9 mouse cellular contexts compared by ENCODE assay signal in the genomic region with DNA sequence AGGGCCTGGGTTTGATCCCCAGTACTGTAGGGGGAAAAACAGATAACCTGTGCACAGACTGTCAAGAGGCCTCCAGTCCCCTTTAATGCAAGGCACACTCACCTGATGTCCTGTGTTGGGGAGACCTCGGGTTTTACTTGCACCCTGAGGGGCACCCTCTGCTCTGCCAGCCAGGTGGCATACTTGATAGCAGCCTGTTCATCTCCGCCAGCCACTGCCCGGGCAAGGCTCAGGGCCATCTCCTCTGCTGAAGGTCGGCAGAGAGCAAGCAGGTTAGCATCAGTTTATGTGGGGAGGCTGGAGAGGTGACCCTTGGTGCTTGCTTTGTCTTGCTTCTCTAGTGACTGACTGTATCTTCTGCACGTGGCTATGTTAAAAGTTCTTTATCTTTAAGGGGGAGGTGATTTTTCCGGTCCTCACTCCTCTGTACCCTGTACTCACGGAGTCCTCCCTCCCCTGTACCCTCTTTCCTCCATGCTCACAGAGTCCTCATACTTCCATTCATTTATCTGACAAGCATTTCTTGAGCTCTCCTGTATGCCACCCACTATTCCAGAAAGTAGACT. TPM values are rescaled to one million over a fixed set of nuclear protein-coding genes. Genes with fewer than 3 reads are reported as not detected.
DNase-seq lines count a peak whose midpoint lies in the region; ATAC-seq and TF ChIP-seq lines count a peak whose summit lies in the region.
"Had no signal": no experiment of that assay in that cellular context is flagged by ENCODE, and none has a peak within 500 bp of the region (broad histone marks: within the 10 kb centered on the region; RNA-seq: fewer than 3 reads in every experiment).

No protein-coding gene starts in this region.

- peak overlapping the region; percentile 28 for H3K4me3 ChIP-seq in thymus, adult 2 months (ENCODE audit: control insufficient read depth, insufficient read depth, low read length)
- peak overlapping the region; percentile 93 for H3K4me3 ChIP-seq in limb, embryonic 15.5 days
- peak overlapping the region; percentile 76 for H3K4me3 ChIP-seq in stomach, embryonic 15.5 days (replicated peaks)

- TF ChIP-seq POLR2A in thymus, adult 2 months (IDR thresholded peaks at IDR 0.05; ENCODE audit: control insufficient read depth, extremely low read depth, insufficient read depth, low read length, poor library complexity), result no peak

- H3K4me1 ChIP-seq in thymus, adult 2 months (replicated peaks; ENCODE audit: control insufficient read depth, insufficient read depth, low read length), result peaks cover 10% of the 10 kb centered on the region
- H3K4me1 ChIP-seq in limb, embryonic 15.5 days, result peaks cover 9% of the 10 kb centered on the region
- peaks cover 8% of the 10 kb centered on the region for H3K4me1 ChIP-seq in stomach, embryonic 15.5 days

- ATAC-seq in limb, embryonic 15.5 days (ENCODE audit: insufficient number of reproducible peaks, low FRiP score, low TSS enrichment, low read depth), result no peak
- no peak for ATAC-seq in stomach, embryonic 15.5 days (ENCODE audit: insufficient read depth, low FRiP score, low read depth)

- H3K4me2 ChIP-seq in limb, embryonic 15.5 days, result peak overlapping the region; percentile 68
- peak overlapping the region; percentile 85 for H3K4me2 ChIP-seq in stomach, embryonic 15.5 days

- 30% methylated on average over 7 of the region's 7 CpGs for WGBS in thymus, adult 2 months
- WGBS in limb, embryonic 15.5 days, result 59% methylated on average over 7 of the region's 7 CpGs
- WGBS in stomach, embryonic 15.5 days, result 49% methylated on average over 7 of the region's 7 CpGs

- no peaks in the 10 kb centered on the region for H3K27me3 ChIP-seq in thymus, adult 2 months (ENCODE audit: control insufficient read depth, insufficient read depth, low read length)
- H3K27me3 ChIP-seq in limb, embryonic 15.5 days, result no peaks in the 10 kb centered on the region
- no peaks in the 10 kb centered on the region for H3K27me3 ChIP-seq in stomach, embryonic 15.5 days (replicated peaks)

- no peaks in the 10 kb centered on the region for H3K9me3 ChIP-seq in limb, embryonic 15.5 days
- no peaks in the 10 kb centered on the region for H3K9me3 ChIP-seq in stomach, embryonic 15.5 days

- no peak overlapping the region for H3K9ac ChIP-seq in limb, embryonic 15.5 days
- H3K9ac ChIP-seq in stomach, embryonic 15.5 days, result no peak overlapping the region

- peaks cover 16% of the 10 kb centered on the region for H3K36me3 ChIP-seq in thymus, adult 2 months (ENCODE audit: control insufficient read depth, insufficient read depth, low read length)
- peaks cover 33% of the 10 kb centered on the region for H3K36me3 ChIP-seq in limb, embryonic 15.5 days
- H3K36me3 ChIP-seq in stomach, embryonic 15.5 days, result peaks cover 6% of the 10 kb centered on the region; the same call in 1 of the 2 replicates

- peak; percentile 53 for DNase-seq in adrenal gland, adult 2 months
- DNase-seq in adrenal gland, postnatal 10 days, result no peak
- no peak for DNase-seq in thymus, adult 2 months
- DNase-seq in thymus, postnatal 25 days, result no peak
- no peak for DNase-seq in adrenal gland, postnatal 25 days
- DNase-seq in layer of hippocampus, adult 8-10 months (ENCODE audit: low spot score in 2 of 2), result no peak

- no peak overlapping the region for H3K27ac ChIP-seq in thymus, adult 2 months (ENCODE audit: control insufficient read depth, insufficient read depth, low read length)
- no peak overlapping the region for H3K27ac ChIP-seq in limb, embryonic 15.5 days
- no peak overlapping the region for H3K27ac ChIP-seq in stomach, embryonic 15.5 days

- no peak for TF ChIP-seq CTCF in thymus, adult 2 months (IDR thresholded peaks at IDR 0.05; ENCODE audit: borderline replicate concordance, control insufficient read depth, extremely low read depth, insufficient read depth, low read length, poor library complexity)

RNA-seq across cellular contexts. Expression of a gene that starts 1.5 kb away (rescaled TPM):
- total RNA-seq in adrenal gland, adult 2 months (2021), result 100 to 1,000 TPM; 103 to 107 TPM
- polyA plus RNA-seq in adrenal gland, adult 2 months (2012; rRNA removed), result 328 and 381 TPM in 2 replicates
- 100 to 1,000 TPM in 1 of 2 experiments, 10 to 100 TPM in 1; 92.9 to 124 TPM for total RNA-seq in adrenal gland, postnatal 10 days (2021)
- 688 and 743 TPM in 2 replicates for polyA plus RNA-seq in thymus, adult 2 months (2012; rRNA removed)
- 86.3 and 91.7 TPM in 2 replicates for polyA plus RNA-seq in limb, embryonic 15.5 days (2015; fragmentation: Nextera tagmentation; extraction: Ambion mirVana)
- 81.9 and 86.5 TPM in 2 replicates for polyA plus RNA-seq in stomach, embryonic 15.5 days (2015; fragmentation: Nextera tagmentation; extraction: Ambion mirVana)
- 113 and 126 TPM in 2 replicates for total RNA-seq in adrenal gland, postnatal 25 days (2021)
- total RNA-seq in layer of hippocampus, adult 8-10 months (2022), result 100 to 1,000 TPM; 108 to 121 (median 111) TPM

RNA-seq across cellular contexts. Expression of a gene that starts 12.9 kb away (rescaled TPM):
- 10 to 100 TPM in 1 of 2 experiments, 1 to 10 TPM in 1; 2.8 to 23.9 TPM for total RNA-seq in adrenal gland, adult 2 months (2021)
- polyA plus RNA-seq in adrenal gland, adult 2 months (2012; rRNA removed), result 5.8 and 6.9 TPM in 2 replicates
- 1 to 10 TPM; 4.6 to 6.8 TPM for total RNA-seq in adrenal gland, postnatal 10 days (2021)
- 2.6 and 3.8 TPM in 2 replicates for polyA plus RNA-seq in thymus, adult 2 months (2012; rRNA removed)
- 2.9 and 4.5 TPM in 2 replicates for polyA plus RNA-seq in limb, embryonic 15.5 days (2015; fragmentation: Nextera tagmentation; extraction: Ambion mirVana)
- 2.1 and 2.2 TPM in 2 replicates for polyA plus RNA-seq in stomach, embryonic 15.5 days (2015; fragmentation: Nextera tagmentation; extraction: Ambion mirVana)
- total RNA-seq in adrenal gland, postnatal 25 days (2021), result 10.6 and 19.7 TPM in 2 replicates
- 1 to 10 TPM; 1.2 to 2.4 (median 1.4) TPM for total RNA-seq in layer of hippocampus, adult 8-10 months (2022)

RNA-seq across cellular contexts. Expression of a gene that starts 37.3 kb away (rescaled TPM):
- 100 to 1,000 TPM; 121 to 162 TPM for total RNA-seq in adrenal gland, adult 2 months (2021)
- 63.3 and 69.8 TPM in 2 replicates for polyA plus RNA-seq in adrenal gland, adult 2 months (2012; rRNA removed)
- 100 to 1,000 TPM; 134 to 144 TPM for total RNA-seq in adrenal gland, postnatal 10 days (2021)
- polyA plus RNA-seq in thymus, adult 2 months (2012; rRNA removed), result 69.7 and 78.2 TPM in 2 replicates
- polyA plus RNA-seq in limb, embryonic 15.5 days (2015; fragmentation: Nextera tagmentation; extraction: Ambion mirVana), result 43.5 and 48.0 TPM in 2 replicates
- polyA plus RNA-seq in stomach, embryonic 15.5 days (2015; fragmentation: Nextera tagmentation; extraction: Ambion mirVana), result 37.8 and 39.8 TPM in 2 replicates
- 117 and 119 TPM in 2 replicates for total RNA-seq in adrenal gland, postnatal 25 days (2021)
- 10 to 100 TPM; 48.3 to 55.9 (median 50.5) TPM for total RNA-seq in layer of hippocampus, adult 8-10 months (2022)

RNA-seq across cellular contexts. Expression of a gene that starts 45.5 kb away (rescaled TPM):
- total RNA-seq in adrenal gland, adult 2 months (2021), result 1 to 10 TPM; 3.9 to 5.0 TPM
- 7.4 and 8.4 TPM in 2 replicates for polyA plus RNA-seq in adrenal gland, adult 2 months (2012; rRNA removed)
- total RNA-seq in adrenal gland, postnatal 10 days (2021), result 1 to 10 TPM; 1.8 to 2.8 TPM
- polyA plus RNA-seq in thymus, adult 2 months (2012; rRNA removed), result 0.07 TPM in 1 of 2 replicates, not detected in the other
- 1.0 and 1.5 TPM in 2 replicates for polyA plus RNA-seq in limb, embryonic 15.5 days (2015; fragmentation: Nextera tagmentation; extraction: Ambion mirVana)
- polyA plus RNA-seq in stomach, embryonic 15.5 days (2015; fragmentation: Nextera tagmentation; extraction: Ambion mirVana), result 2.0 and 2.3 TPM in 2 replicates
- total RNA-seq in adrenal gland, postnatal 25 days (2021), result 2.1 and 3.2 TPM in 2 replicates
- 100 to 1,000 TPM in 2 of 4 experiments, 10 to 100 TPM in 2; 90.3 to 104 (median 96.4) TPM for total RNA-seq in layer of hippocampus, adult 8-10 months (2022)
- polyA plus RNA-seq: spleen, adult 2 months had no signal

Comparison
In these comparisons a context has a peak if more than half of its experiments do, and no peak if none do; other contexts are left out.
1. H3K4me3 ChIP-seq: peak in every context shown above with its lines; median percentile 93 in limb, embryonic 15.5 days; 76 in stomach, embryonic 15.5 days; 28 in thymus, adult 2 months.